Mouse (Mus musculus): ENCODE results near the gene Gm28102.
"Not testable (repeated sequence)": the region's sequence is repeated elsewhere in the genome, so short reads cannot be mapped to it uniquely, and the experiment has no call there.

The Gm28102 gene

GRCm38 (mm10) chrY:88053015-88053414, at the start of gene Gm28102:
Gm28102 (plus strand) TSS chrY:88053315.
- DNase-seq (ENCODE audit: low spot score in 2 of 2): not testable (repeated sequence)

Measured in spleen, postnatal 14 days (tissue).